Mouse (Mus musculus) megakaryocyte, embryonic 14.5 days (primary cell): Measurements from ENCODE around the gene Lrcol1. TPM values are rescaled to one million over a fixed set of nuclear protein-coding genes. Genes with fewer than 3 reads are reported as not detected.

Experiments used
- H3K27me3 ChIP-seq: replicated peaks from 2 replicates; pipeline ENCODE3; 2012; ENCODE audit warnings: inconsistent platforms
- H3K36me3 ChIP-seq: replicated peaks from 2 replicates; pipeline ENCODE3; 2012; ENCODE audit warnings: low read length, inconsistent platforms, mixed read lengths
- H3K4me1 ChIP-seq: 2 replicates; pipeline ENCODE4 v1.6.1; 2012; ENCODE audit warnings: inconsistent platforms
- H3K4me3 ChIP-seq: replicated peaks from 2 replicates; pipeline ENCODE3; 2012; ENCODE audit warnings: moderate library complexity, mild to moderate bottlenecking, inconsistent platforms
- H3K9me3 ChIP-seq: 2 replicates; pipeline ENCODE4 v1.6.1; 2012; ENCODE audit warnings: inconsistent platforms
- FLI1 ChIP-seq: IDR thresholded peaks from 2 replicates; pipeline ENCODE4 v1.6.1; 2012; ENCODE audit warnings: low read length, inconsistent platforms, mixed read lengths
- GATA1 ChIP-seq: IDR thresholded peaks from 3 replicates; pipeline ENCODE4 v1.6.1; 2012; ENCODE audit warnings: mixed read lengths, low read length, inconsistent platforms, borderline replicate concordance
- polyA plus RNA-seq: library from polyadenylated mRNA; stranded (reverse); fragments of >175 nt; gene quantifications from 2 replicates; pipeline ENCODE4 v1.2.3, GENCODE M21; 2012; ENCODE audit warnings: low replicate concordance; ENCODE audit not compliant: insufficient read depth

The Lrcol1 gene
- polyA plus RNA-seq, 1 experiment, result not detected

DNA sequence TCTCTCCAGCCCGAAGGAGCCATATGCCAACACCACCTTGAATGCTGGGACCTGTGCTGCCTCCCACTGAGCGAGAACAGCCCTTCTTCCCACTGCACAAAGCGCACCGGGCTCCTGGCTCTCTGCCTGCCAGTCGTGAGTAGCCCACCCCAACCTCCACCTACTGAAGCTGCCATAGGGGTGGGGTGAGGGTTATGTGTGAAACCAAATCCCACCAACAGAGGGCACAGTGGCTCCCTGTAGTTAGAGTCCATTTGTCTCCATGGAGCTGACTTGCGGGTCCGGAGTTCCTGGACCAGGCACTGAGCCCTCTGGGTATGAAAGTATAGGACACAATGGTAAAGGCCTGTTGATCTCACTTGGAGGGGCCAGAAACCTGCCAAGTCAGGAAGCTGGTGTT is 10.2 kb downstream of the Lrcol1 start:
- no peak overlapping the region for H3K4me3 ChIP-seq
- H3K36me3 ChIP-seq, result no peaks in the 10 kb centered on the region
- H3K4me1 ChIP-seq, result peaks cover 15% of the 10 kb centered on the region; the same call in 1 of the 2 replicates
- TF ChIP-seq GATA1, result no peak
- peaks cover 35% of the 10 kb centered on the region for H3K27me3 ChIP-seq
- no peaks in the 10 kb centered on the region for H3K9me3 ChIP-seq

DNA sequence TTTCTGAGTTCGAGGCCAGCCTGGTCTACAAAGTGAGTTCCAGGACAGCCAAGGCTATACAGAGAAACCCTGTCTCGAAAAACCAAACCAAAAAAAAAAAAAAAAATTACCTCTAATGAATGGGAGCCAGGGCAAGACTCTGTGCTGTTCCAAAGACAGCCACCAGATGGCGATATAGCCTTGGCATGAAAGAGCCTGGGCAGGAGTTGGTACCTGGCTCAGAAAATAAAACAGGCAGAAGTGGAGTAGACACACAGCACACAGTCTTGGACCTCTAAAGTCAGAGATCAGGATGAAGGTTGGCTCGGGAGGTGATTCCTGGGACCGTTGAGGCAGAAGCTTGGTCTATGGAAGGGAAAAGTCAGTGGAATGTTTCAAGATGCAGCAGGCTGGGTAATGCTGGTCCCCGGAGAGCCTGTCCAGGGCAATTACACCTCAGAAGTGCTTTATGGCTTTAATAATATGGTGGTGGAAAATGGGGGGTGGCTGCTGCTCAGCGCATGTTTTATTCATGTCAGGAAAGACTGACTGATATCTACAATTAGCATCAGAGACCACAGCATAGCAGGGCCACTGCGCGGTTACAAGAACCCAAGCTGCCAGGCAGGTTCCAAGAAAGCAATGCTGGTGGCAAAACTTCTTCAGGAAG is 13.1 kb downstream of the Lrcol1 start:
- Histone ChIP-seq H3K9me3 (no peaks in the 10 kb centered on the region), H3K36me3 (no peaks in the 10 kb centered on the region), H3K4me1 (peaks cover 15% of the 10 kb centered on the region; the same call in 1 of the 2 replicates), H3K4me3 (no peak overlapping the region), H3K27me3 (peaks cover 47% of the 10 kb centered on the region)
- TF ChIP-seq FLI1 (no peak), GATA1 (no peak)

DNA sequence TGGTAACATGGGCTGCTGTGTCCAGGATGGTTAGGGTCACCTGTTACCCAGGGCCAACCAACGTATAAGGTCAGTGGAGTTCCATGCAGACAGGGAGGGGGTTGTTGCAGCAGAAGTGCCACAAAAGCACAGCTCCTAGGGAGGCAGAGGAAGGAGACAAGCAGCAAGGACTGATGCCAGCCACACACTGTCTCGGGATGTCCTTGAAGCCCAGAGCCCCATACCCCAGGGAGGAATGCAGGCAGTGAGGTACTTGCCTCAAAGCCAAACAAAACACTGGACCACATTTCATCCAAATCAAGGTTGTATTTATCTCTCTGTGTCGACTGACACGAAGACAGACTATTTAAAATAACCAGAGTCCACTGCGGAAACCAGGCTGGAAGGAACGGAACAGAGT is 16.9 kb downstream of the Lrcol1 start:
- no peak for TF ChIP-seq GATA1
- no peak for TF ChIP-seq FLI1
- Histone ChIP-seq H3K4me1 (peaks cover 17% of the 10 kb centered on the region), H3K4me3 (no peak overlapping the region), H3K9me3 (no peaks in the 10 kb centered on the region), H3K36me3 (peaks cover 21% of the 10 kb centered on the region), H3K27me3 (peaks cover 39% of the 10 kb centered on the region)

DNA sequence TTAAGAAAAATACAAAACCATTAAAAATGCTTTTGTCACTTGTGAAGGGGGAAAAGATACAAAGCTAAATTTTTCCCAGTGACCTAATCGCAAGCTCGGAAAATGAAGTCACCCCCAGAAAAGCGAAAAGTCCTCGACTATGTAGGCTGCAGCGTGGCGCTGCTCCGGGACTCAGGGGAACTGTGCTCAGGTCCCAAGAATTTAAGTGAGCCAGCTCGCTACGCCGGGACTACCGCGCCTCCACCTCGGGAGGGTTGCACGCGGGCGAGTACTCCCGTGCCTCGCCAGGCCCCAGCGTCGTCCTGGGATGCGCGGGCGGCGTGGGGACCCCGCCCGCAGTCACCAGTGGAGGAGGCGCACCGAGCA is 18.3 kb downstream of the Lrcol1 start:
- Histone ChIP-seq H3K36me3 (peaks cover 30% of the 10 kb centered on the region), H3K9me3 (no peaks in the 10 kb centered on the region), H3K27me3 (peaks cover 39% of the 10 kb centered on the region), H3K4me3 (peak overlapping the region; percentile 85), H3K4me1 (peaks cover 14% of the 10 kb centered on the region)
- TF ChIP-seq FLI1 (no peak), GATA1 (no peak)

DNA sequence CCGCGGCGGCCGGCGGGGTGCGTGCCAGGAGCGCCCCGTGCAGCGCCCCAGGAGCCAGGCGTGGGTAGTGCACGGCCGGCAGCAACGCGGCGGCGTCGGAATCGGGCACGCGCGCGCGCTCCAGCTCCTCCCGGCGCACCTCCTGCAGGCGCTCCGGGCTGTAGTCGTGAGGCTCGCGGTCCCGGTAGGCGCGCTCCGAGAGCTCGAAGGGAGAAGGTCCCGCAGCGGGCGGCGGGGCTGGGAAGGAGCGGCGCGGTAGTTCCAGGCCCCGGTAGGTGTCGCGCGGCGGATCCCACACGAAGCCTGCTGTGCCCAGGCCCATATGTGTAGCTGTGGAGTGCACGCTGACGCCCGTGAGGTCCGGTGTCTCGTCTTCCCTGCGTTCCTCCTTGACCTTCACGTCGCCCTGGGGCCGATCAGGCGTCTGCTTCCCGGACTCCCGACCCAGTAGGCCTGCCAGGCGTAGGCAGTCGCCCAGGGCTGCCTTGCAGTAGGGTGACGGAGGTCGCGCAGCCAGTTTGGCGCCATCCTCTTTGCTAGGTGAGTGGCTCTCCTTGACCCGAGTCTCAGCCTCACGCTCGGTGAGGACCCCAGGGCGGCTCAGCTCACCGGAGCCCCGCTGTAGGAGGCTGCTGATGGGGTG is 18.8 kb downstream of the Lrcol1 start:
- H3K36me3 ChIP-seq, result peaks cover 33% of the 10 kb centered on the region
- no peak for TF ChIP-seq FLI1
- TF ChIP-seq GATA1, result no peak
- no peaks in the 10 kb centered on the region for H3K9me3 ChIP-seq
- peak overlapping the region; percentile 85 for H3K4me3 ChIP-seq
- H3K27me3 ChIP-seq, result peaks cover 38% of the 10 kb centered on the region
- H3K4me1 ChIP-seq, result peaks cover 11% of the 10 kb centered on the region

DNA sequence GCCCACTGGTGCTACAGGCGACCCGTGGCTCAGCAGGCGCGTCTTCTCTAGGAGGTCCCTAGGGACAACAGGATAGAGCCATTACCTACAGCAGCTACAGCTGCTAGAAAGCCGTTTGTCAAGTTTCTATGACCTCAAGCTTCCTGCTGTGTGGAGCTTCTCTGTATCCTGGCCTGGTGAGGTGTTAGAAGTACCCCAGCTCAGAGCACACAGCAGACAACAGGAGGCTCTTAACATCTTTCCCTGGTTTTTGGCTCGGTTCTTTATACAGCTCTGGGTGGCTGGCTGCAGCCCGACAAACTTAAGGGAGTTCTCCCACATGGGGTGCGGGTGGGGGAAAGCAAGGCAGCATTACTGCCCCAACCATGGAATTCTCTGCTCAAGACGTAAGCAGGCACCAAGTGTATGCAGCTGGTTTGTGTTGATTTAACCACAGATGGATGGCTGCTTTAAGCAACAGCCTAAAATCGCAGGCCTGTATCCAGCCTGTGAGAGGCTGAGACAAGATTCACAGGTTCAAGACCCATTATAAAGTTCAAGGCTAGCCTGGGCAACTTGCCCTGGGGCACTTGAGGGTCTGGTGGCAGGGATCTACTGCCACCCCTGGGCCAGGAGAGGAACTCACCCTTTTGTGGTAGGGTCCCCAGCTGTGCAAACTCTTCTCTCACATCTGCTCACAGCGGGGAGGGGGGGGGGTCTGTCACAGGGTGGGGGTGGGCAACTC is 19.5 kb downstream of the Lrcol1 start:
- peaks cover 37% of the 10 kb centered on the region for H3K27me3 ChIP-seq
- TF ChIP-seq FLI1 (no peak), GATA1 (no peak)
- H3K4me1 ChIP-seq, result peaks cover 11% of the 10 kb centered on the region
- peak overlapping the region; percentile 85 for H3K4me3 ChIP-seq
- no peaks in the 10 kb centered on the region for H3K9me3 ChIP-seq
- peaks cover 38% of the 10 kb centered on the region for H3K36me3 ChIP-seq

DNA sequence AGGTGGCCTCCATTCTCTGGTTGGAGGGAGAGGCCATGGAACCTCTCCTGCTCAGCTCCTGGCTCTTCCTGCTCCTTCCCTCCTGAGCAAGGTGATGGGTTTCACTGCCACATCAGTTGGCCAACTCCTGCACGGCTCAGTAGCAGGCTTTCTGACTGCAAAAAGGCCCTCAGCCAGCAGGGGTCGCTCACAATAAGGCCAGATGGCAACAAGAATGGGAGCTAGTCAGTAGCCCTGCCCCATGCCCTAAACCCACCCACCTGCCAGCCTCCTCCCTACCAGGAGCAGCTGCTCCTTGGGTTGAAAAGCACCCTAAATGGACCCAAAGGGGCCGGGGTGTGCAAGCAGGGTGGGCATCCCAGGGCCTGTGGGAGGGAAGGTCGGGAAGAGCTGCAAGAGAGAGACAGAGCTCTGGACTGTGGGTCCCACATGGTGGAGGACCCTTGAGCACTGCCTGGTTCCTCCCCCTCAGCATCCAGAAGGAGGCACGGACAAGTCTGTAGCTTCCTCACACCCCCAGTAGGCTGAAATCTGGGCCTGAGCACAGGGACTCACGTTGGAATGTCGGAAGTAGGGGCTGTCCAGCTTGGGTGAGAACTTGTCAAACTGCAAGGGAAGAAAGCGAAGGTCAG is 32.4 kb downstream of the Lrcol1 start:
- H3K36me3 ChIP-seq, result peaks cover 69% of the 10 kb centered on the region
- no peak for TF ChIP-seq GATA1
- TF ChIP-seq FLI1, result no peak

DNA sequence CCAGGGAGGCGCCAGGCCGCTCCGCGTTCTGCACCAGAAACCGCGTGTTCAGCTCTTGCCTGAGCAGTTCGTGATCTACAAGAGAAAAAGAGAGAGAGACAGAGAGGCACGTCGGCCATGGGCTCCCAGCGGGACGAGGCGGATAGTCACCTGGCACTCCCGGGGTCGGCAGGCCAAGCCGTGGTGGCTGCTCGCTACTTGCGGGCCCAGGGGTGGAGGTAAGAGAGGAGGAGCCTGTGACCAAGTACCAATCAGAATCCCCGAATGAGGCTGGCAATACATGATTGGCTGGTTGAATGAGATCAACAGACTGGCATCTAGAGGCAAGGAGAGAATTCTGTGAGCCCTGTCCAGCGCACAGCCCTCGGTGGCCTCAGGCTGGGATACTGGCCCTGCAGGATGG is 33.7 kb downstream of the Lrcol1 start:
- H3K27me3 ChIP-seq, result no peaks in the 10 kb centered on the region
- H3K36me3 ChIP-seq, result peaks cover 67% of the 10 kb centered on the region
- H3K4me1 ChIP-seq, result no peaks in the 10 kb centered on the region
- TF ChIP-seq GATA1 (no peak), FLI1 (no peak)
- no peak overlapping the region for H3K4me3 ChIP-seq
- H3K9me3 ChIP-seq, result no peaks in the 10 kb centered on the region

More for the DNA sequence above, 32.4 kb downstream of the Lrcol1 start:
- no peaks in the 10 kb centered on the region for H3K27me3 ChIP-seq
- no peak overlapping the region for H3K4me3 ChIP-seq
- H3K4me1 ChIP-seq, result no peaks in the 10 kb centered on the region
- H3K9me3 ChIP-seq, result no peaks in the 10 kb centered on the region

DNA sequence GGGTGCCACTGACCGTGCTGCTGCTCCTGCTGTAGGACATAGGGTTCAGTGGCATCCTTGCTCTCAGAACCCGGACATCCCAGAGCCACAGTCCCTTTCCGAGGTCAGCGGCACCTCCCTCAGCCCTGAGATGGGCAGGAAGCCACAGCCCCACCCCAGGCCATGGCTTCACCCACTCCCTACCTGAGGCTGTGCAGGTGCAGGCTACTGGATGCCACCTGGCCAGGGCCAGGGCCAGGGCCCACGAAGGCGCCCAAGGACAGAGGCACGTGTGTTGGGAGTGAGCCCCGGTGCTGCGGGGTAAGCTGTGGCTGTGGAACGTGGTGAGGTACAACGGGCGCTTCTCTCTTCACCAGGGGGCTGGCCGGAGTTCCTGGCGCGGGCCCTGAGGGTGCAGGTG is 34.6 kb downstream of the Lrcol1 start:
- H3K9me3 ChIP-seq, result no peaks in the 10 kb centered on the region
- H3K4me3 ChIP-seq, result no peak overlapping the region
- H3K36me3 ChIP-seq, result peaks cover 58% of the 10 kb centered on the region
- H3K27me3 ChIP-seq, result no peaks in the 10 kb centered on the region
- no peaks in the 10 kb centered on the region for H3K4me1 ChIP-seq
- TF ChIP-seq FLI1, result no peak

DNA sequence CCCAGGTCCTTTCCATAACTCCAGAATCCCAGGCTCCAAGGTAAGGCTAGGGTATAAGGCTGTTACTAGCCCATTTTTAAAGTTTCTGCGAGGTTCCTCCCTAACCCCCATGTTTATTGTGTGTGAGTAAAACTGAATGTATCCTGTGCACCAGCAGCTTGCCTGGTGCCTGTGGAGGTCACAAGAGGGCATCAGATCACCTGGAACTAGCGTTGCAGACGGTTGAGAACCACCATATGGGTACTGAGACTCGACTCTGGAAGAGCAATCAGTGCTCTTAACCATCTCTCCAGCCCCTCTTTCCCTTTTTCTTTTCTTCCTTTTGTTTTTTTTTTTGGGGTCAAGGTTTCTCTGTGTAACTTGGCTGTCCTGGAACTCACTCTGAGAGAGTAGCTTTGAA is 35.3 kb downstream of the Lrcol1 start:
- no peak overlapping the region for H3K4me3 ChIP-seq
- peaks cover 7% of the 10 kb centered on the region for H3K27me3 ChIP-seq
- no peak for TF ChIP-seq FLI1
- no peak for TF ChIP-seq GATA1
- H3K4me1 ChIP-seq, result no peaks in the 10 kb centered on the region
- H3K9me3 ChIP-seq, result no peaks in the 10 kb centered on the region
- peaks cover 51% of the 10 kb centered on the region for H3K36me3 ChIP-seq
